In genomic region chr7:63446951-63447350, GRCm38 (mm10) we compare ENCODE assay signal across 25 mouse cellular contexts. TPM values are rescaled to one million over a fixed set of nuclear protein-coding genes. Genes with fewer than 3 reads are reported as not detected.
DNase-seq lines count a peak whose midpoint lies in the region; ATAC-seq and TF ChIP-seq lines count a peak whose summit lies in the region.
"Had no signal": no experiment of that assay in that cellular context is flagged by ENCODE, and none has a peak within 500 bp of the region (broad histone marks: within the 10 kb centered on the region; RNA-seq: fewer than 3 reads in every experiment).

No protein-coding gene starts in this region.

- in situ Hi-C loops in ES-E14 (cut with MboI; ENCODE audit: low sequenced_read_pairs in 2 of 2, unreplicated experiment in 2 of 2) = no loop called here

- no peaks in the 10 kb centered on the region for H3K4me1 ChIP-seq in ES-E14 (ENCODE audit: control insufficient read depth in 2 of 2, insufficient read depth in 2 of 2, low read length in 2 of 2, poor library complexity in 1 of 2)
- H3K4me1 ChIP-seq in cortical plate, adult 2 months (ENCODE audit: control insufficient read depth, insufficient read depth, low read length) = peaks cover 7% of the 10 kb centered on the region
- H3K4me1 ChIP-seq in intestine, embryonic 15.5 days (replicated peaks) = peaks cover 4% of the 10 kb centered on the region; the same call in 1 of the 2 replicates

- intact Hi-C loops in left cerebral cortex, adult 2 months (cut with DNase I) = loop anchor here (5.0 kb wide), 2 partner anchors 65 to 110 kb away; no protein-coding TSS in a partner anchor

- H3K4me2 ChIP-seq in intestine, embryonic 15.5 days (replicated peaks) = no peak overlapping the region
- H3K4me2 ChIP-seq: embryonic facial prominence, embryonic 13.5 days; forebrain, embryonic 15.5 days; lung, embryonic 15.5 days; midbrain, embryonic 11.5 days had no signal

- H3K36me3 ChIP-seq in ES-E14 (ENCODE audit: control insufficient read depth, insufficient read depth, low read length, poor library complexity, severe bottlenecking) = no peaks in the 10 kb centered on the region
- H3K36me3 ChIP-seq in intestine, embryonic 15.5 days = no peaks in the 10 kb centered on the region
- H3K36me3 ChIP-seq: embryonic facial prominence, embryonic 13.5 days; forebrain, embryonic 15.5 days; limb, embryonic 10.5 days; lung, embryonic 15.5 days had no signal

- peak; percentile 57 for TF ChIP-seq CTCF in left cerebral cortex, adult 2 months (IDR thresholded peaks at IDR 0.05)
- TF ChIP-seq CTCF in cortical plate, adult 2 months (IDR thresholded peaks at IDR 0.05; ENCODE audit: extremely low read depth, insufficient read depth, low read length) = peak; percentile 26; the same call in 1 of the 2 replicates

- ATAC-seq in intestine, embryonic 15.5 days = no peak
- ATAC-seq: activated CD4-positive, CD25-positive, alpha-beta regulatory T cell, adult 4 months; forebrain, embryonic 15.5 days had no signal

- peak overlapping the region; percentile 87; the same call in 1 of the 2 replicates for H3K4me3 ChIP-seq in left cerebral cortex, adult 2 months
- H3K4me3 ChIP-seq in ES-E14 (ENCODE audit: insufficient read depth in 1 of 2, low read depth in 1 of 2, low read length in 2 of 2, poor library complexity in 1 of 2, severe bottlenecking in 1 of 2) = no peak overlapping the region
- H3K4me3 ChIP-seq in cortical plate, adult 2 months (ENCODE audit: insufficient read depth, low read length) = peak overlapping the region; percentile 99; the same call in 1 of the 2 replicates
- no peak overlapping the region for H3K4me3 ChIP-seq in intestine, embryonic 15.5 days (replicated peaks)
- H3K4me3 ChIP-seq: embryonic facial prominence, embryonic 13.5 days; forebrain, embryonic 15.5 days; heart, adult 2 months; limb, embryonic 10.5 days; lung, embryonic 15.5 days had no signal

- H3K27ac ChIP-seq in left cerebral cortex, adult 2 months = no peak overlapping the region
- no peak overlapping the region for H3K27ac ChIP-seq in ES-E14 (ENCODE audit: insufficient read depth, low read depth, low read length, poor library complexity, severe bottlenecking)
- H3K27ac ChIP-seq in cortical plate, adult 2 months (ENCODE audit: insufficient read depth, low read length) = no peak overlapping the region
- no peak overlapping the region for H3K27ac ChIP-seq in intestine, embryonic 15.5 days
- H3K27ac ChIP-seq: embryonic facial prominence, embryonic 13.5 days; forebrain, embryonic 15.5 days; heart, adult 2 months; limb, embryonic 10.5 days; lung, embryonic 15.5 days had no signal

- H3K9ac ChIP-seq in ES-E14 (ENCODE audit: insufficient read depth, low read depth, low read length, poor library complexity, severe bottlenecking) = no peak overlapping the region
- H3K9ac ChIP-seq in intestine, embryonic 15.5 days = no peak overlapping the region
- H3K9ac ChIP-seq: embryonic facial prominence, embryonic 13.5 days; forebrain, embryonic 15.5 days; lung, embryonic 15.5 days had no signal

- peak; percentile 40 for DNase-seq in cerebellum, adult 9-11 months
- DNase-seq in cerebellum, postnatal 4 days (ENCODE audit: low spot score in 2 of 2) = no peak
- no peak for DNase-seq in left cerebral cortex, adult 2 months (ENCODE audit: extremely low spot score in 1 of 2, low spot score in 2 of 2)
- no peak for DNase-seq in left cerebral cortex, adult 18-20 months (ENCODE audit: low spot score in 2 of 2)
- DNase-seq in ES-E14 (ENCODE audit: low read depth, low spot score) = no peak
- DNase-seq: adrenal gland, postnatal 36 days; gastrocnemius, postnatal 25 days; heart, adult 2 months; heart, postnatal 4 days; kidney, adult 2 months; kidney, postnatal 10 days; lung, postnatal 4 days; thymus, adult 18-20 months; thymus, postnatal 4 days had no signal

- TF ChIP-seq POLR2A in cortical plate, adult 2 months (IDR thresholded peaks at IDR 0.05; ENCODE audit: extremely low read depth, insufficient read depth, low read length) = no peak

- H3K27me3 ChIP-seq in intestine, embryonic 15.5 days (replicated peaks) = peaks cover 9% of the 10 kb centered on the region

- H3K9me3 ChIP-seq in ES-E14 (ENCODE audit: control insufficient read depth, insufficient read depth, low read depth, low read length) = no peaks in the 10 kb centered on the region
- no peaks in the 10 kb centered on the region for H3K9me3 ChIP-seq in intestine, embryonic 15.5 days
- H3K9me3 ChIP-seq: embryonic facial prominence, embryonic 13.5 days; forebrain, embryonic 15.5 days; limb, embryonic 10.5 days; lung, embryonic 15.5 days had no signal

- WGBS in intestine, embryonic 15.5 days = 24% methylated on average over 1 of the region's 1 CpGs

TF ChIP-seq in ES-E14, 5 proteins besides CTCF, POLR2A, EP300 and RAD21:
- TF ChIP-seq MAFK (IDR thresholded peaks at IDR 0.05; ENCODE audit: insufficient read depth, low read depth, low read length) = peak; percentile 93
- TF ChIP-seq HCFC1 (IDR thresholded peaks at IDR 0.05; ENCODE audit: borderline replicate concordance, insufficient read depth, low read length) = no peak

RNA-seq across cellular contexts. Expression of gene Otud7a, which starts 2.4 kb away (rescaled TPM):
- 10 to 100 TPM; 81.9 to 86.2 TPM for total RNA-seq in left cerebral cortex, adult 2 months (2021)
- 10 to 100 TPM; 70.7 to 76.8 TPM for total RNA-seq in left cerebral cortex, adult 18-20 months (2021)
- total RNA-seq in ES-E14 (2012; rRNA removed) = 0.85 and 0.98 TPM in 2 replicates
- polyA plus RNA-seq in cortical plate, adult 2 months (2012; rRNA removed) = 52.1 and 63.2 TPM in 2 replicates
- 0.35 and 0.77 TPM in 2 replicates for polyA plus RNA-seq in intestine, embryonic 15.5 days (2015; fragmentation: Nextera tagmentation; extraction: Ambion mirVana)
- total RNA-seq: CH12.LX; heart, adult 2 months; liver, adult 2 months; monocyte, adult 5-6 weeks had no signal
- polyA plus RNA-seq: activated CD4-positive, CD25-positive, alpha-beta regulatory T cell, adult 4 months; liver, adult 2 months had no signal

Comparison
In these comparisons a context has a peak if more than half of its experiments do, and no peak if none do; other contexts are left out.
1. H3K4me3 ChIP-seq: peak in left cerebral cortex, adult 2 months (single experiment) and cortical plate, adult 2 months (single experiment); none in ES-E14 (0 of 2) and intestine, embryonic 15.5 days (single experiment).
2. RNA of gene Otud7a, which starts 2.4 kb away (total RNA-seq): 81.9 to 86.2 TPM in left cerebral cortex, adult 2 months and 70.7 to 76.8 TPM in left cerebral cortex, adult 18-20 months; 0.85 to 0.98 TPM in ES-E14; every median in the first group is over 10 times any median in the second.